Mouse (Mus musculus) MEL (cell line): ENCODE measurements at regions not wholly inside any gene's neighbourhood (a gene's known extent, or its start where the extent isn't known, plus 50 kb on each side); places are given as distances from the start of the nearest gene placed in this dataset.

Source experiments
- CHD2 ChIP-seq: IDR thresholded peaks from 2 replicates; pipeline ENCODE4 v1.6.1; 2011; ENCODE audit warnings: low read length, improper control_type of control experiment
- CTCF ChIP-seq, 3 experiments: IDR thresholded peaks in 2 of 3; conservative IDR thresholded peaks in 1 of 3; 2 replicates each; pipeline ENCODE4 v1.5.1; 2011 to 2012; ENCODE audit warnings: low read length in 3 of 3, low read depth in 2 of 3, mild to moderate bottlenecking in 2 of 3, improper control_type of control experiment in 1 of 3, inconsistent platforms in 1 of 3, mixed read lengths in 1 of 3, moderate library complexity in 1 of 3; ENCODE audit not compliant: control insufficient read depth in 1 of 3, insufficient read depth in 1 of 3, poor library complexity in 1 of 3, severe bottlenecking in 1 of 3
- EP300 ChIP-seq, 2 experiments: IDR thresholded peaks; 2 replicates each; pipeline ENCODE4 v1.6.1; 2011; ENCODE audit warnings: improper control_type of control experiment in 2 of 2, low read length in 2 of 2, low read depth in 1 of 2, mild to moderate bottlenecking in 1 of 2
- ETS1 ChIP-seq: IDR thresholded peaks from 2 replicates; pipeline ENCODE4 v1.6.1; 2012; ENCODE audit warnings: low read depth, mild to moderate bottlenecking, inconsistent platforms, low read length, improper control_type of control experiment, moderate library complexity
- MAX ChIP-seq: IDR thresholded peaks from 2 replicates; pipeline ENCODE4 v1.6.1; 2011; ENCODE audit warnings: low read length, improper control_type of control experiment

DNA sequence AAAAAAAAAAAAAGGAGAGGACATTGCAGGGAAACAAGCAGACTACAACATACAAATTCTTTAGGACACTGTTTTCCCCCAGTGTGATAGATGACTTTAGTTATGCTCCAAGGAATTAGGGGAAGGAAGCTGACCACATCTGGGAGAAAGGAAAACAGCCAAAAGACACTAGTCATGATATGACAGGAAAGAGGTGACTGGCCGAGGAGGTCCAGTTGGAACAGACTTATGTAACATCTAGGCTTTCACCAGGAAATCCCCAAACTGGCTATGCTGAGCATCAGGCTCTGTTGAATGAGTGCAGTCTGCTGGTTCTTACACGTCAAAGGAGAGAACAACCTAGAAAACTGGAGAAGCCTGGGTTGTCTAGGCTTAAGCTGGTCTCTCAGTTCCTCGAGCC is 163.8 kb downstream of the Hs3st3b1 start:
- TF ChIP-seq CTCF (IDR thresholded peaks at IDR 0.05 in 2 of 3, conservative IDR thresholded peaks at IDR 0.05 in 1 of 3; ENCODE audit: control insufficient read depth in 1 of 3, insufficient read depth in 1 of 3, low read depth in 2 of 3, low read length in 3 of 3, poor library complexity in 1 of 3, severe bottlenecking in 1 of 3) (no peak), ETS1 (no peak), EP300 (IDR thresholded peaks at IDR 0.05; ENCODE audit: low read depth in 1 of 2, low read length in 2 of 2) (no peak), CHD2 (no peak), MAX (no peak)
